Comparison of ENCODE assay signal across 22 mouse cellular contexts in genomic region chr7:78519689-78520088, GRCm38 (mm10).
DNase-seq lines count a peak whose midpoint lies in the region; ATAC-seq and TF ChIP-seq lines count a peak whose summit lies in the region.
"Had no signal": no experiment of that assay in that cellular context is flagged by ENCODE, and none has a peak within 500 bp of the region (broad histone marks: within the 10 kb centered on the region; RNA-seq: fewer than 3 reads in every experiment).

No protein-coding gene starts in this region.

- no peak overlapping the region for H3K9ac ChIP-seq in forebrain, postnatal 0 days
- no peak overlapping the region for H3K9ac ChIP-seq in forebrain, embryonic 12.5 days
- H3K9ac ChIP-seq: embryonic facial prominence, embryonic 12.5 days; hindbrain, embryonic 12.5 days had no signal

- no peak; the same call in 1 of the 2 replicates for ATAC-seq in cerebellum, adult (ENCODE audit: insufficient number of reproducible peaks, low FRiP score, low TSS enrichment)
- ATAC-seq in forebrain, postnatal 0 days = peak; percentile 47; the same call in 1 of the 2 replicates
- ATAC-seq in forebrain, embryonic 12.5 days (ENCODE audit: low FRiP score) = no peak
- ATAC-seq: CD4-positive, CD25-positive, alpha-beta regulatory T cell, adult 4 months; inflammation-experienced regulatory T-cells, adult 6 months; intestine, postnatal 0 days had no signal

- H3K4me3 ChIP-seq in forebrain, postnatal 0 days (ENCODE audit: low read depth, low read length) = no peak overlapping the region
- no peak overlapping the region for H3K4me3 ChIP-seq in forebrain, embryonic 12.5 days (replicated peaks)
- H3K4me3 ChIP-seq: embryonic facial prominence, embryonic 12.5 days; heart, embryonic 10.5 days; hindbrain, embryonic 12.5 days had no signal

- peaks cover 25% of the 10 kb centered on the region for H3K36me3 ChIP-seq in forebrain, postnatal 0 days (ENCODE audit: insufficient read depth)
- peaks cover 10% of the 10 kb centered on the region; the same call in 1 of the 2 replicates for H3K36me3 ChIP-seq in forebrain, embryonic 12.5 days (replicated peaks)
- H3K36me3 ChIP-seq: embryonic facial prominence, embryonic 12.5 days; G1E; heart, embryonic 10.5 days had no signal

- no peak overlapping the region for H3K4me2 ChIP-seq in forebrain, postnatal 0 days (ENCODE audit: low read depth)
- H3K4me2 ChIP-seq in forebrain, embryonic 12.5 days = no peak overlapping the region
- H3K4me2 ChIP-seq: embryonic facial prominence, embryonic 12.5 days; hindbrain, embryonic 12.5 days had no signal

- H3K27me3 ChIP-seq in forebrain, postnatal 0 days (ENCODE audit: insufficient read depth, low read length) = no peaks in the 10 kb centered on the region
- H3K27me3 ChIP-seq in forebrain, embryonic 12.5 days = no peaks in the 10 kb centered on the region
- H3K27me3 ChIP-seq: embryonic facial prominence, embryonic 12.5 days; hindbrain, embryonic 12.5 days had no signal

- H3K27ac ChIP-seq in forebrain, postnatal 0 days (ENCODE audit: low read depth, low read length) = no peak overlapping the region
- no peak overlapping the region for H3K27ac ChIP-seq in forebrain, embryonic 12.5 days
- H3K27ac ChIP-seq: embryonic facial prominence, embryonic 12.5 days; heart, embryonic 10.5 days; hindbrain, embryonic 12.5 days had no signal

- TF ChIP-seq CTCF in forebrain, postnatal 0 days (IDR thresholded peaks at IDR 0.05; ENCODE audit: low read depth) = no peak

- peak; percentile 60 for DNase-seq in cerebellum, adult 11 months
- peak; percentile 26 for DNase-seq in forebrain, postnatal 0 days
- peak; percentile 84 for DNase-seq in cerebellum, adult 9-10 months
- peak; percentile 71 to 74 for DNase-seq in cerebellum, postnatal 25 days
- no peak for DNase-seq in T-cell, adult 2 months (ENCODE audit: low spot score)
- DNase-seq in frontal cortex, adult 2 months (ENCODE audit: extremely low spot score in 1 of 2, low spot score in 1 of 2) = no peak
- DNase-seq: adrenal gland, postnatal 25 days; B cell, adult 2 months; gastrocnemius, postnatal 10 days; heart, adult 18-20 months; heart, postnatal 10 days; heart, postnatal 4 days; kidney, adult 8-10 months had no signal

- H3K9me3 ChIP-seq in forebrain, postnatal 0 days (ENCODE audit: low read length) = no peaks in the 10 kb centered on the region
- H3K9me3 ChIP-seq in forebrain, embryonic 12.5 days = no peaks in the 10 kb centered on the region
- H3K9me3 ChIP-seq: embryonic facial prominence, embryonic 12.5 days; heart, embryonic 10.5 days; hindbrain, embryonic 12.5 days had no signal

- 74% methylated on average over 3 of the region's 3 CpGs for WGBS in forebrain, postnatal 0 days
- WGBS in forebrain, embryonic 12.5 days = 89% methylated on average over 3 of the region's 3 CpGs

- 0 out of 2 replicates have a peak, but pooled peaks cover 3% of the 10 kb centered on the region for H3K4me1 ChIP-seq in forebrain, postnatal 0 days (ENCODE audit: insufficient read depth)
- 0 out of 2 replicates have a peak, but pooled peaks cover 2% of the 10 kb centered on the region for H3K4me1 ChIP-seq in forebrain, embryonic 12.5 days
- H3K4me1 ChIP-seq: embryonic facial prominence, embryonic 12.5 days; heart, embryonic 10.5 days; hindbrain, embryonic 12.5 days had no signal

Comparison
In these comparisons a context has a peak if more than half of its experiments do, and no peak if none do; other contexts are left out.
1. DNase-seq: peak in cerebellum, adult 11 months (single experiment), forebrain, postnatal 0 days (single experiment), cerebellum, adult 9-10 months (single experiment) and cerebellum, postnatal 25 days (2 of 2); none in T-cell, adult 2 months (single experiment) and frontal cortex, adult 2 months (0 of 2).